Mouse (Mus musculus): ENCODE results near the gene Kansl3. TPM values are rescaled to one million over a fixed set of nuclear protein-coding genes. Genes with fewer than 3 reads are reported as not detected.

Kansl3 gene
- polyA plus RNA-seq, 1 experiment: 35.3 TPM

Other genes with a start within 250 kb of the Kansl3 start
- 11.0 and 11.6 TPM in 2 replicates for gene Uggt1, start 124.5 kb downstream of the Kansl3 start, polyA plus RNA-seq (2012; ENCODE audit: insufficient read depth, insufficient read length, missing spikeins)
- gene Neurl3, start 94.5 kb downstream of the Kansl3 start, polyA plus RNA-seq (2012; ENCODE audit: insufficient read depth, insufficient read length, missing spikeins): 2.0 and 2.5 TPM in 2 replicates
- 1.3 and 4.0 TPM in 2 replicates for gene Arid5a, start 61.4 kb downstream of the Kansl3 start, polyA plus RNA-seq (2012; ENCODE audit: insufficient read depth, insufficient read length, missing spikeins)
- not detected in 2 replicates for gene Fer1l5, start 3.1 kb upstream of the Kansl3 start, polyA plus RNA-seq (2012; ENCODE audit: insufficient read depth, insufficient read length, missing spikeins)
- gene Lman2l, start 76.1 kb upstream of the Kansl3 start, polyA plus RNA-seq (2012; ENCODE audit: insufficient read depth, insufficient read length, missing spikeins): 25.6 and 26.7 TPM in 2 replicates
- 1.5 TPM in 2 replicates for gene Cnnm4, start 102.4 kb upstream of the Kansl3 start, polyA plus RNA-seq (2012; ENCODE audit: insufficient read depth, insufficient read length, missing spikeins)
- gene Cnnm3, start 142.7 kb upstream of the Kansl3 start, polyA plus RNA-seq (2012; ENCODE audit: insufficient read depth, insufficient read length, missing spikeins): 7.2 and 7.3 TPM in 2 replicates
- gene Ankrd23, start 167.7 kb upstream of the Kansl3 start, polyA plus RNA-seq (2012; ENCODE audit: insufficient read depth, insufficient read length, missing spikeins): 17.9 and 25.2 TPM in 2 replicates
- gene Gm42417, start 170.2 kb upstream of the Kansl3 start, polyA plus RNA-seq (2012; ENCODE audit: insufficient read depth, insufficient read length, missing spikeins): 4.1 and 7.8 TPM in 2 replicates
- 5.0 and 8.4 TPM in 2 replicates for gene Ankrd39, start 178.3 kb upstream of the Kansl3 start, polyA plus RNA-seq (2012; ENCODE audit: insufficient read depth, insufficient read length, missing spikeins)
- 4.1 and 6.7 TPM in 2 replicates for gene Sema4c, start 189.2 kb upstream of the Kansl3 start, polyA plus RNA-seq (2012; ENCODE audit: insufficient read depth, insufficient read length, missing spikeins)